Mouse (Mus musculus) forebrain, embryonic 15.5 days (tissue): ENCODE results near the gene Ugt1a10. TPM values are rescaled to one million over a fixed set of nuclear protein-coding genes. Genes with fewer than 3 reads are reported as not detected.

Experiments
- ATAC-seq: fragments of 200-750 bp; cut with Nextera tagmentation; replicated peaks from 2 replicates; pipeline ENCODE4 v1.8.0; 2017; ENCODE audit warnings: mild to moderate bottlenecking, moderate TSS enrichment, moderate library complexity
- H3K27ac ChIP-seq: fragments of 300-500 bp; sonication (generic); replicated peaks from 2 replicates; pipeline ENCODE4 v1.5.1; 2015; ENCODE audit warnings: mild to moderate bottlenecking, inconsistent platforms
- H3K27me3 ChIP-seq: fragments of 300-500 bp; sonication (generic); 2 replicates; pipeline ENCODE4 v1.6.1; 2015; ENCODE audit warnings: inconsistent platforms
- H3K36me3 ChIP-seq: fragments of 300-500 bp; sonication (generic); 2 replicates; pipeline ENCODE4 v1.6.1; 2015; ENCODE audit warnings: mild to moderate bottlenecking, inconsistent platforms
- H3K4me1 ChIP-seq: fragments of 300-500 bp; sonication (generic); 2 replicates; pipeline ENCODE4 v1.6.1; 2015; ENCODE audit warnings: inconsistent platforms
- H3K4me2 ChIP-seq: fragments of 300-500 bp; sonication (generic); replicated peaks from 2 replicates; pipeline ENCODE4 v1.6.1; 2015; ENCODE audit warnings: mild to moderate bottlenecking, inconsistent platforms
- H3K4me3 ChIP-seq: fragments of 300-500 bp; sonication (generic); 2 replicates; pipeline ENCODE4 v1.5.1; 2015; ENCODE audit warnings: mild to moderate bottlenecking, inconsistent platforms
- H3K9ac ChIP-seq: fragments of 300-500 bp; sonication (generic); replicated peaks from 2 replicates; pipeline ENCODE4 v1.6.1; 2015; ENCODE audit warnings: mild to moderate bottlenecking, inconsistent platforms
- H3K9me3 ChIP-seq: fragments of 300-500 bp; sonication (generic); 2 replicates; pipeline ENCODE4 v1.6.1; 2016; ENCODE audit warnings: inconsistent platforms
- WGBS: fragments of 180-500 bp; shearing (Covaris S2); methylation state at CpG from one replicate; pipeline ENCODE4 v1.1.7; 2015; ENCODE audit warnings: mixed read lengths; 5-methylcytosine and 5-hydroxymethylcytosine counted together
- polyA plus RNA-seq: library from polyadenylated mRNA; unstranded; fragments of >200 nt; fragmentation: Nextera tagmentation; extraction: Ambion mirVana; gene quantifications from 2 replicates; pipeline ENCODE4 v1.2.1, GENCODE M21; 2015

Ugt1a10 gene
- polyA plus RNA-seq, 1 experiment from 2014 or later: not detected

GRCm38 (mm10) chr1:88230981-88231802, 176.0 kb downstream of the Ugt1a10 start:
- no peak for ATAC-seq
- H3K36me3 ChIP-seq: no peaks in the 10 kb centered on the region
- peaks cover 95% of the 10 kb centered on the region for H3K9me3 ChIP-seq
- no peak overlapping the region for H3K4me3 ChIP-seq
- no peaks in the 10 kb centered on the region for H3K4me1 ChIP-seq
- 78% methylated on average over 6 of the region's 6 CpGs for WGBS
- no peak overlapping the region for H3K27ac ChIP-seq
- H3K9ac ChIP-seq: no peak overlapping the region
- H3K27me3 ChIP-seq: no peaks in the 10 kb centered on the region
- no peak overlapping the region for H3K4me2 ChIP-seq

GRCm38 (mm10) chr1:88231803-88232499, 176.8 kb downstream of the Ugt1a10 start:
- 68% methylated on average over 7 of the region's 7 CpGs for WGBS
- H3K9me3 ChIP-seq: peaks cover 91% of the 10 kb centered on the region
- no peaks in the 10 kb centered on the region for H3K36me3 ChIP-seq
- ATAC-seq: no peak
- no peak overlapping the region for H3K4me2 ChIP-seq
- no peak overlapping the region for H3K9ac ChIP-seq
- no peak overlapping the region for H3K27ac ChIP-seq
- H3K4me3 ChIP-seq: no peak overlapping the region
- H3K4me1 ChIP-seq: no peaks in the 10 kb centered on the region
- no peaks in the 10 kb centered on the region for H3K27me3 ChIP-seq

- Histone ChIP-seq H3K27ac (no peak overlapping the region), H3K4me3 (no peak overlapping the region), H3K9me3 (peaks cover 91% of the 10 kb centered on the region), H3K36me3 (no peaks in the 10 kb centered on the region), H3K9ac (no peak overlapping the region), H3K27me3 (no peaks in the 10 kb centered on the region), H3K4me1 (no peaks in the 10 kb centered on the region), H3K4me2 (no peak overlapping the region)
- WGBS: 54% methylated on average over 3 of the region's 3 CpGs
- ATAC-seq: no peak
These were observed 177.6 kb downstream of the Ugt1a10 start for GRCm38 (mm10) chr1:88232664-88233380.

GRCm38 (mm10) chr1:88233421-88234247, 178.4 kb downstream of the Ugt1a10 start:
- no peak for ATAC-seq
- Histone ChIP-seq H3K4me1 (no peaks in the 10 kb centered on the region), H3K27ac (no peak overlapping the region), H3K4me2 (no peak overlapping the region), H3K36me3 (no peaks in the 10 kb centered on the region), H3K9me3 (peaks cover 91% of the 10 kb centered on the region), H3K4me3 (no peak overlapping the region), H3K27me3 (no peaks in the 10 kb centered on the region), H3K9ac (no peak overlapping the region)
- WGBS: 70% methylated on average over 14 of the region's 14 CpGs

- Histone ChIP-seq H3K27ac (no peak overlapping the region), H3K4me3 (no peak overlapping the region), H3K4me1 (no peaks in the 10 kb centered on the region), H3K9ac (no peak overlapping the region), H3K27me3 (no peaks in the 10 kb centered on the region), H3K36me3 (no peaks in the 10 kb centered on the region), H3K9me3 (peaks cover 91% of the 10 kb centered on the region), H3K4me2 (no peak overlapping the region)
- ATAC-seq: no peak
- WGBS: 64% methylated on average over 4 of the region's 4 CpGs
These were observed 179.0 kb downstream of the Ugt1a10 start for GRCm38 (mm10) chr1:88234248-88234610.

GRCm38 (mm10) chr1:88234646-88235045, 179.5 kb downstream of the Ugt1a10 start:
- Histone ChIP-seq H3K36me3 (no peaks in the 10 kb centered on the region), H3K4me2 (no peak overlapping the region), H3K9me3 (peaks cover 92% of the 10 kb centered on the region), H3K9ac (no peak overlapping the region), H3K4me1 (no peaks in the 10 kb centered on the region), H3K4me3 (no peak overlapping the region), H3K27ac (no peak overlapping the region), H3K27me3 (no peaks in the 10 kb centered on the region)
- 44% methylated on average over 5 of the region's 5 CpGs for WGBS
- ATAC-seq: no peak

GRCm38 (mm10) chr1:88235046-88235893, 180.1 kb downstream of the Ugt1a10 start:
- no peaks in the 10 kb centered on the region for H3K27me3 ChIP-seq
- no peak overlapping the region for H3K9ac ChIP-seq
- no peak overlapping the region for H3K4me3 ChIP-seq
- H3K4me2 ChIP-seq: no peak overlapping the region
- H3K4me1 ChIP-seq: no peaks in the 10 kb centered on the region
- no peak for ATAC-seq
- H3K36me3 ChIP-seq: no peaks in the 10 kb centered on the region
- peaks cover 92% of the 10 kb centered on the region for H3K9me3 ChIP-seq
- no peak overlapping the region for H3K27ac ChIP-seq
- WGBS: 68% methylated on average over 11 of the region's 11 CpGs

GRCm38 (mm10) chr1:88235894-88236415, 180.8 kb downstream of the Ugt1a10 start:
- ATAC-seq: no peak
- H3K4me3 ChIP-seq: no peak overlapping the region
- 66% methylated on average over 4 of the region's 4 CpGs for WGBS
- H3K27ac ChIP-seq: no peak overlapping the region
- H3K4me1 ChIP-seq: no peaks in the 10 kb centered on the region
- H3K9ac ChIP-seq: no peak overlapping the region
- H3K9me3 ChIP-seq: peaks cover 93% of the 10 kb centered on the region
- no peaks in the 10 kb centered on the region for H3K36me3 ChIP-seq
- H3K27me3 ChIP-seq: no peaks in the 10 kb centered on the region
- H3K4me2 ChIP-seq: no peak overlapping the region

GRCm38 (mm10) chr1:88237311-88237710, 182.1 kb downstream of the Ugt1a10 start:
- no peak overlapping the region for H3K27ac ChIP-seq
- no peaks in the 10 kb centered on the region for H3K27me3 ChIP-seq
- H3K9me3 ChIP-seq: peaks cover 90% of the 10 kb centered on the region
- H3K9ac ChIP-seq: no peak overlapping the region
- no peak overlapping the region for H3K4me3 ChIP-seq
- ATAC-seq: no peak
- 76% methylated on average over 5 of the region's 5 CpGs for WGBS
- no peak overlapping the region for H3K4me2 ChIP-seq
- no peaks in the 10 kb centered on the region for H3K36me3 ChIP-seq
- no peaks in the 10 kb centered on the region for H3K4me1 ChIP-seq

GRCm38 (mm10) chr1:88238771-88239170, 183.6 kb downstream of the Ugt1a10 start:
- H3K27ac ChIP-seq: no peak overlapping the region
- 0 out of 2 replicates have a peak, but pooled peaks have one; percentile 11 for ATAC-seq
- no peaks in the 10 kb centered on the region for H3K36me3 ChIP-seq
- no peak overlapping the region for H3K9ac ChIP-seq
- H3K4me3 ChIP-seq: no peak overlapping the region
- H3K27me3 ChIP-seq: no peaks in the 10 kb centered on the region
- H3K4me2 ChIP-seq: no peak overlapping the region
- 81% methylated on average over 6 of the region's 6 CpGs for WGBS
- no peaks in the 10 kb centered on the region for H3K4me1 ChIP-seq
- H3K9me3 ChIP-seq: peaks cover 90% of the 10 kb centered on the region

- no peak for ATAC-seq
These were observed 184.9 kb downstream of the Ugt1a10 start for GRCm38 (mm10) chr1:88240072-88240471.

More at GRCm38 (mm10) chr1:88240072-88240471, 184.9 kb downstream of the Ugt1a10 start:
- WGBS: 74% methylated on average over 5 of the region's 5 CpGs
- H3K4me3 ChIP-seq: no peak overlapping the region
- H3K9ac ChIP-seq: no peak overlapping the region
- no peaks in the 10 kb centered on the region for H3K27me3 ChIP-seq
- no peak overlapping the region for H3K4me2 ChIP-seq
- H3K27ac ChIP-seq: no peak overlapping the region
- no peaks in the 10 kb centered on the region for H3K36me3 ChIP-seq
- H3K9me3 ChIP-seq: peaks cover 90% of the 10 kb centered on the region
- no peaks in the 10 kb centered on the region for H3K4me1 ChIP-seq
